Mouse (Mus musculus) liver, adult 2 months (tissue): ENCODE results near the gene Ubr2. TPM values are rescaled to one million over a fixed set of nuclear protein-coding genes. Genes with fewer than 3 reads are reported as not detected.
A peak's percentile ranks its signal among the peaks of the same experiment; 100 is the strongest.

Experiments
- DNase-seq: peaks from one replicate; pipeline ENCODE4 v3.0.0-alpha.2; 2011; ENCODE audit warnings: low read depth, low spot score; ENCODE audit errors: extremely low read depth
- H3K27ac ChIP-seq: fragments of 200-500 bp; replicated peaks from 2 replicates; pipeline ENCODE4 v1.5.1; 2012; ENCODE audit warnings: low read depth, mild to moderate bottlenecking, control low read depth, inconsistent platforms, low read length; ENCODE audit not compliant: insufficient read depth
- H3K27me3 ChIP-seq: fragments of 200-500 bp; 2 replicates; pipeline ENCODE4 v1.6.1; 2012; ENCODE audit warnings: mild to moderate bottlenecking, moderate library complexity, low read length, inconsistent platforms; ENCODE audit not compliant: control insufficient read depth, insufficient read depth
- H3K36me3 ChIP-seq: fragments of 200-500 bp; 2 replicates; pipeline ENCODE4 v1.6.1; 2012; ENCODE audit warnings: low read length, inconsistent platforms; ENCODE audit not compliant: control insufficient read depth, insufficient read depth
- H3K4me1 ChIP-seq: fragments of 200-500 bp; 2 replicates; pipeline ENCODE4 v1.6.1; 2011; ENCODE audit warnings: low read length; ENCODE audit not compliant: control insufficient read depth, insufficient read depth
- H3K4me3 ChIP-seq: fragments of 200-500 bp; 2 replicates; pipeline ENCODE4 v1.5.1; 2011; ENCODE audit warnings: low read depth, mild to moderate bottlenecking, control low read depth, low read length, moderate library complexity; ENCODE audit not compliant: insufficient read depth
- H3K79me2 ChIP-seq: fragments of 200-500 bp; 2 replicates; pipeline ENCODE4 v1.6.1; 2012; ENCODE audit warnings: inconsistent platforms, mild to moderate bottlenecking, low read length, moderate library complexity; ENCODE audit not compliant: control insufficient read depth, insufficient read depth
- H3K9ac ChIP-seq: fragments of 200-500 bp; 2 replicates; pipeline ENCODE4 v1.6.1; 2012; ENCODE audit warnings: low read depth, mild to moderate bottlenecking, control low read depth, inconsistent platforms, low read length
- CTCF ChIP-seq: fragments of 200-500 bp; IDR thresholded peaks from 2 replicates; pipeline ENCODE4 v1.5.1; 2011; ENCODE audit warnings: low read depth, low read length, control low read depth
- POLR2A ChIP-seq: fragments of 200-500 bp; IDR thresholded peaks from 2 replicates; pipeline ENCODE4 v1.6.1; 2011; ENCODE audit warnings: low read length, control low read depth; ENCODE audit not compliant: insufficient read depth; ENCODE audit errors: extremely low read depth
- WGBS: fragments of 180-500 bp; shearing (Covaris S2); methylation state at CpG from one replicate; pipeline ENCODE4 v1.1.7; 2018; 5-methylcytosine and 5-hydroxymethylcytosine counted together
- polyA plus RNA-seq: library from polyadenylated mRNA; depleted of rRNA; stranded (reverse); fragments of >200 nt; gene quantifications from 2 replicates; pipeline ENCODE4 v1.2.3, GENCODE M21; 2012
- total RNA-seq: library from RNA; depleted of rRNA; stranded (reverse); fragments of >200 nt; gene quantifications from 2 replicates; pipeline ENCODE4 v1.2.3, GENCODE M21; 2014

The Ubr2 gene
- total and polyA plus RNA-seq, 2 experiments, result 29.9 to 36.0 TPM

GRCm38 (mm10) chr17:47002401-47002800 is 8.0 kb downstream of the Ubr2 start:
- Histone ChIP-seq H3K36me3 (peaks cover 18% of the 10 kb centered on the region), H3K9ac (peak overlapping the region; percentile 25; the same call in 1 of the 2 replicates), H3K27me3 (no peaks in the 10 kb centered on the region), H3K4me3 (no peak overlapping the region), H3K4me1 (peaks cover 34% of the 10 kb centered on the region), H3K27ac (peak overlapping the region; percentile 84), H3K79me2 (peaks cover 50% of the 10 kb centered on the region)
- TF ChIP-seq POLR2A, result no peak
- no peak for TF ChIP-seq CTCF
- peak; percentile 97 for DNase-seq
- WGBS, result 30% methylated on average over 5 of the region's 5 CpGs

- no peak overlapping the region for H3K9ac ChIP-seq
These were observed 11.5 kb downstream of the Ubr2 start for GRCm38 (mm10) chr17:46998840-46999239.

GRCm38 (mm10) chr17:46996484-46996883 is 13.9 kb downstream of the Ubr2 start:
- TF ChIP-seq CTCF (no peak), POLR2A (no peak)
- peaks cover 33% of the 10 kb centered on the region for H3K79me2 ChIP-seq
- H3K9ac ChIP-seq, result no peak overlapping the region
- WGBS, result 85% methylated on average over 7 of the region's 7 CpGs
- H3K36me3 ChIP-seq, result peaks cover 31% of the 10 kb centered on the region
- H3K27ac ChIP-seq, result no peak overlapping the region; the same call in 1 of the 2 replicates
- no peak overlapping the region for H3K4me3 ChIP-seq
- H3K4me1 ChIP-seq, result peaks cover 18% of the 10 kb centered on the region
- no peak for DNase-seq
- no peaks in the 10 kb centered on the region for H3K27me3 ChIP-seq

More at GRCm38 (mm10) chr17:46998840-46999239, 11.5 kb downstream of the Ubr2 start:
- Histone ChIP-seq H3K36me3 (peaks cover 19% of the 10 kb centered on the region), H3K79me2 (peaks cover 39% of the 10 kb centered on the region), H3K4me3 (no peak overlapping the region), H3K27ac (peak overlapping the region; percentile 78), H3K4me1 (peaks cover 27% of the 10 kb centered on the region), H3K27me3 (no peaks in the 10 kb centered on the region)
- WGBS, result 31% methylated on average over 4 of the region's 4 CpGs
- TF ChIP-seq POLR2A (no peak), CTCF (no peak)
- peak; percentile 97 for DNase-seq

GRCm38 (mm10) chr17:46995621-46996020 is 14.7 kb downstream of the Ubr2 start:
- no peak for TF ChIP-seq CTCF
- no peak for TF ChIP-seq POLR2A
- no peaks in the 10 kb centered on the region for H3K27me3 ChIP-seq
- H3K79me2 ChIP-seq, result peaks cover 27% of the 10 kb centered on the region
- H3K4me3 ChIP-seq, result no peak overlapping the region
- peaks cover 39% of the 10 kb centered on the region for H3K36me3 ChIP-seq
- no peak overlapping the region for H3K9ac ChIP-seq
- H3K27ac ChIP-seq, result peak overlapping the region; percentile 19; the same call in 1 of the 2 replicates
- peaks cover 16% of the 10 kb centered on the region for H3K4me1 ChIP-seq
- 62% methylated on average over 3 of the region's 3 CpGs for WGBS
- peak; percentile 47 for DNase-seq

- WGBS, result 32% methylated on average over 10 of the region's 10 CpGs
- Histone ChIP-seq H3K4me3 (no peak overlapping the region), H3K27me3 (no peaks in the 10 kb centered on the region), H3K9ac (peak overlapping the region; percentile 43), H3K79me2 (peaks cover 24% of the 10 kb centered on the region), H3K27ac (peak overlapping the region; percentile 90), H3K4me1 (peaks cover 16% of the 10 kb centered on the region), H3K36me3 (peaks cover 39% of the 10 kb centered on the region)
- no peak for TF ChIP-seq CTCF
- no peak for TF ChIP-seq POLR2A
- peak; percentile 94 for DNase-seq
These were observed 15.5 kb downstream of the Ubr2 start for GRCm38 (mm10) chr17:46994641-46995398.

- TF ChIP-seq CTCF, result no peak
- peak overlapping the region; percentile 89 for H3K27ac ChIP-seq
- H3K4me3 ChIP-seq, result no peak overlapping the region
- H3K79me2 ChIP-seq, result peaks cover 24% of the 10 kb centered on the region
- H3K9ac ChIP-seq, result no peak overlapping the region
- peaks cover 41% of the 10 kb centered on the region for H3K36me3 ChIP-seq
- WGBS, result 57% methylated on average over 8 of the region's 8 CpGs
- H3K27me3 ChIP-seq, result no peaks in the 10 kb centered on the region
- DNase-seq, result peak; percentile 72
- H3K4me1 ChIP-seq, result peaks cover 13% of the 10 kb centered on the region
These were observed 16.7 kb downstream of the Ubr2 start for GRCm38 (mm10) chr17:46993625-46994024.
